Mouse (Mus musculus): Measurements from ENCODE around the gene Nlk. TPM values are rescaled to one million over a fixed set of nuclear protein-coding genes. Genes with fewer than 3 reads are reported as not detected.

Gene Nlk
- polyA plus RNA-seq, 1 experiment from 2014 or later = 30.0 TPM

Other genes with a start within 250 kb of the Nlk start
- gene Slc46a1, start 231.7 kb downstream of the Nlk start, polyA plus RNA-seq (2014; fragmentation: Nextera tagmentation; extraction: Ambion mirVana) = 21.4 and 22.7 TPM in 2 replicates
- 49.7 and 55.6 TPM in 2 replicates for gene Sarm1, start 199.6 kb downstream of the Nlk start, polyA plus RNA-seq (2014; fragmentation: Nextera tagmentation; extraction: Ambion mirVana)
- gene Vtn, start 198.3 kb downstream of the Nlk start, polyA plus RNA-seq (2014; fragmentation: Nextera tagmentation; extraction: Ambion mirVana) = 40.0 and 134 TPM in 2 replicates
- not detected in 2 replicates for gene Sebox, start 193.9 kb downstream of the Nlk start, polyA plus RNA-seq (2014; fragmentation: Nextera tagmentation; extraction: Ambion mirVana)
- 104 and 108 TPM in 2 replicates for gene Tmem199, start 185.2 kb downstream of the Nlk start, polyA plus RNA-seq (2014; fragmentation: Nextera tagmentation; extraction: Ambion mirVana)
- gene Poldip2, start 185.2 kb downstream of the Nlk start, polyA plus RNA-seq (2014; fragmentation: Nextera tagmentation; extraction: Ambion mirVana) = 165 and 171 TPM in 2 replicates
- gene Tnfaip1, start 161.0 kb downstream of the Nlk start, polyA plus RNA-seq (2014; fragmentation: Nextera tagmentation; extraction: Ambion mirVana) = 51.7 and 58.4 TPM in 2 replicates
- gene Ift20, start 161.0 kb downstream of the Nlk start, polyA plus RNA-seq (2014; fragmentation: Nextera tagmentation; extraction: Ambion mirVana) = 133 and 135 TPM in 2 replicates
- gene Tmem97, start 146.6 kb downstream of the Nlk start, polyA plus RNA-seq (2014; fragmentation: Nextera tagmentation; extraction: Ambion mirVana) = 32.0 and 32.8 TPM in 2 replicates
- 34.9 and 35.2 TPM in 2 replicates for gene Ccnq, start 54.4 kb upstream of the Nlk start, polyA plus RNA-seq (2014; fragmentation: Nextera tagmentation; extraction: Ambion mirVana)
- gene Lyrm9, start 129.2 kb upstream of the Nlk start, polyA plus RNA-seq (2014; fragmentation: Nextera tagmentation; extraction: Ambion mirVana) = 26.1 and 30.9 TPM in 2 replicates
- 0.85 and 1.3 TPM in 2 replicates for gene Nos2, start 223.4 kb upstream of the Nlk start, polyA plus RNA-seq (2014; fragmentation: Nextera tagmentation; extraction: Ambion mirVana)

All from midbrain, embryonic 14.5 days (tissue).